Mouse (Mus musculus): ENCODE measurements around the gene Hist1h2bb. TPM values are rescaled to one million over a fixed set of nuclear protein-coding genes. Genes with fewer than 3 reads are reported as not detected.
"Not testable (repeated sequence)": the region's sequence is repeated elsewhere in the genome, so short reads cannot be mapped to it uniquely, and the experiment has no call there.

Gene Hist1h2bb
- polyA plus RNA-seq, 1 experiment: 11.5 TPM

- peak; percentile 47 for TF ChIP-seq CTCF (IDR thresholded peaks at IDR 0.05; ENCODE audit: low read depth, low read length)
- no peak for TF ChIP-seq EP300 (IDR thresholded peaks at IDR 0.05; ENCODE audit: insufficient read depth, low read depth, low read length)
- Histone ChIP-seq H3K36me3 (ENCODE audit: control insufficient read depth, insufficient read depth, low read length, poor library complexity, severe bottlenecking) (no peaks in the 10 kb centered on the region), H3K27ac (ENCODE audit: insufficient read depth, low read length) (no peak overlapping the region), H3K9ac (ENCODE audit: low read depth, poor library complexity, severe bottlenecking) (no peak overlapping the region), H3K9me3 (replicated peaks; ENCODE audit: control insufficient read depth, insufficient read depth, low read length, poor library complexity, severe bottlenecking) (no peaks in the 10 kb centered on the region), H3K4me3 (ENCODE audit: low read depth, low read length) (no peak overlapping the region), H3K27me3 (ENCODE audit: control insufficient read depth, insufficient read depth, low read length, poor library complexity, severe bottlenecking) (no peaks in the 10 kb centered on the region), H3K4me1 (ENCODE audit: control insufficient read depth, insufficient read depth, low read length) (no peaks in the 10 kb centered on the region)
Observed at GRCm38 (mm10) chr13:23700786-23701520, 45.6 kb upstream of the Hist1h2bb start.

- no peaks in the 10 kb centered on the region for H3K4me1 ChIP-seq (ENCODE audit: control insufficient read depth, insufficient read depth, low read length)
- H3K4me3 ChIP-seq (ENCODE audit: low read depth, low read length): no peak overlapping the region
- no peaks in the 10 kb centered on the region for H3K9me3 ChIP-seq (replicated peaks; ENCODE audit: control insufficient read depth, insufficient read depth, low read length, poor library complexity, severe bottlenecking)
- no peak for TF ChIP-seq POLR2A (IDR thresholded peaks at IDR 0.05; ENCODE audit: insufficient read depth, low read length)
- TF ChIP-seq CTCF (IDR thresholded peaks at IDR 0.05; ENCODE audit: low read depth, low read length): no peak
- no peak for TF ChIP-seq EP300 (IDR thresholded peaks at IDR 0.05; ENCODE audit: insufficient read depth, low read depth, low read length)
- no peaks in the 10 kb centered on the region for H3K27me3 ChIP-seq (ENCODE audit: control insufficient read depth, insufficient read depth, low read length, poor library complexity, severe bottlenecking)
- H3K9ac ChIP-seq (ENCODE audit: low read depth, poor library complexity, severe bottlenecking): no peak overlapping the region
- no peak overlapping the region for H3K27ac ChIP-seq (ENCODE audit: insufficient read depth, low read length)
- H3K36me3 ChIP-seq (ENCODE audit: control insufficient read depth, insufficient read depth, low read length, poor library complexity, severe bottlenecking): no peaks in the 10 kb centered on the region
Observed at GRCm38 (mm10) chr13:23702220-23702619, 44.3 kb upstream of the Hist1h2bb start.

GRCm38 (mm10) chr13:23702801-23703200 lies 43.7 kb upstream of the Hist1h2bb start:
- H3K4me1 ChIP-seq (ENCODE audit: control insufficient read depth, insufficient read depth, low read length); H3K27me3 ChIP-seq (ENCODE audit: control insufficient read depth, insufficient read depth, low read length, poor library complexity, severe bottlenecking); H3K9ac ChIP-seq (ENCODE audit: low read depth, poor library complexity, severe bottlenecking); H3K27ac ChIP-seq (ENCODE audit: insufficient read depth, low read length); H3K9me3 ChIP-seq (replicated peaks; ENCODE audit: control insufficient read depth, insufficient read depth, low read length, poor library complexity, severe bottlenecking); H3K4me3 ChIP-seq (ENCODE audit: low read depth, low read length); H3K36me3 ChIP-seq (ENCODE audit: control insufficient read depth, insufficient read depth, low read length, poor library complexity, severe bottlenecking): not testable (repeated sequence)

GRCm38 (mm10) chr13:23705751-23706356 lies 40.7 kb upstream of the Hist1h2bb start:
- Histone ChIP-seq H3K9ac (ENCODE audit: low read depth, poor library complexity, severe bottlenecking) (no peak overlapping the region), H3K4me3 (ENCODE audit: low read depth, low read length) (no peak overlapping the region), H3K27me3 (ENCODE audit: control insufficient read depth, insufficient read depth, low read length, poor library complexity, severe bottlenecking) (peaks cover 4% of the 10 kb centered on the region; the same call in 1 of the 2 replicates), H3K4me1 (ENCODE audit: control insufficient read depth, insufficient read depth, low read length) (no peaks in the 10 kb centered on the region), H3K9me3 (replicated peaks; ENCODE audit: control insufficient read depth, insufficient read depth, low read length, poor library complexity, severe bottlenecking) (no peaks in the 10 kb centered on the region), H3K27ac (ENCODE audit: insufficient read depth, low read length) (no peak overlapping the region), H3K36me3 (ENCODE audit: control insufficient read depth, insufficient read depth, low read length, poor library complexity, severe bottlenecking) (no peaks in the 10 kb centered on the region)
- no peak for TF ChIP-seq EP300 (IDR thresholded peaks at IDR 0.05; ENCODE audit: insufficient read depth, low read depth, low read length)
- no peak for TF ChIP-seq POLR2A (IDR thresholded peaks at IDR 0.05; ENCODE audit: insufficient read depth, low read length)
- no peak for TF ChIP-seq CTCF (IDR thresholded peaks at IDR 0.05; ENCODE audit: low read depth, low read length)

- Histone ChIP-seq H3K36me3 (ENCODE audit: control insufficient read depth, insufficient read depth, low read length, poor library complexity, severe bottlenecking) (no peaks in the 10 kb centered on the region), H3K27me3 (ENCODE audit: control insufficient read depth, insufficient read depth, low read length, poor library complexity, severe bottlenecking) (peaks cover 4% of the 10 kb centered on the region; the same call in 1 of the 2 replicates), H3K9ac (ENCODE audit: low read depth, poor library complexity, severe bottlenecking) (no peak overlapping the region), H3K4me3 (ENCODE audit: low read depth, low read length) (no peak overlapping the region), H3K27ac (ENCODE audit: insufficient read depth, low read length) (no peak overlapping the region), H3K4me1 (ENCODE audit: control insufficient read depth, insufficient read depth, low read length) (no peaks in the 10 kb centered on the region), H3K9me3 (replicated peaks; ENCODE audit: control insufficient read depth, insufficient read depth, low read length, poor library complexity, severe bottlenecking) (no peaks in the 10 kb centered on the region)
- no peak for TF ChIP-seq EP300 (IDR thresholded peaks at IDR 0.05; ENCODE audit: insufficient read depth, low read depth, low read length)
- TF ChIP-seq POLR2A (IDR thresholded peaks at IDR 0.05; ENCODE audit: insufficient read depth, low read length): no peak
- TF ChIP-seq CTCF (IDR thresholded peaks at IDR 0.05; ENCODE audit: low read depth, low read length): no peak
Observed at GRCm38 (mm10) chr13:23706771-23707170, 39.8 kb upstream of the Hist1h2bb start.

- Histone ChIP-seq H3K36me3 (ENCODE audit: control insufficient read depth, insufficient read depth, low read length, poor library complexity, severe bottlenecking) (no peaks in the 10 kb centered on the region), H3K9ac (ENCODE audit: low read depth, poor library complexity, severe bottlenecking) (no peak overlapping the region), H3K9me3 (replicated peaks; ENCODE audit: control insufficient read depth, insufficient read depth, low read length, poor library complexity, severe bottlenecking) (no peaks in the 10 kb centered on the region), H3K4me3 (ENCODE audit: low read depth, low read length) (no peak overlapping the region), H3K4me1 (ENCODE audit: control insufficient read depth, insufficient read depth, low read length) (no peaks in the 10 kb centered on the region), H3K27me3 (ENCODE audit: control insufficient read depth, insufficient read depth, low read length, poor library complexity, severe bottlenecking) (peaks cover 4% of the 10 kb centered on the region; the same call in 1 of the 2 replicates), H3K27ac (ENCODE audit: insufficient read depth, low read length) (no peak overlapping the region)
- TF ChIP-seq POLR2A (IDR thresholded peaks at IDR 0.05; ENCODE audit: insufficient read depth, low read length) (no peak), EP300 (IDR thresholded peaks at IDR 0.05; ENCODE audit: insufficient read depth, low read depth, low read length) (no peak), CTCF (IDR thresholded peaks at IDR 0.05; ENCODE audit: low read depth, low read length) (no peak)
Observed at GRCm38 (mm10) chr13:23708041-23708440, 38.5 kb upstream of the Hist1h2bb start.

Data from ES-Bruce4 (cell line).